Mouse (Mus musculus): ENCODE results near the gene Rft1. TPM values are rescaled to one million over a fixed set of nuclear protein-coding genes. Genes with fewer than 3 reads are reported as not detected.

Gene Rft1
- polyA plus RNA-seq, 1 experiment from 2014 or later = 7.0 TPM

- WGBS (ENCODE audit: insufficient replicate concordance) = 80% methylated on average over 15 of the region's 15 CpGs
- no peak overlapping the region for H3K27ac ChIP-seq (ENCODE audit: low read depth)
- TF ChIP-seq EP300 (IDR thresholded peaks at IDR 0.05; ENCODE audit: low read depth) = no peak
- TF ChIP-seq CTCF (IDR thresholded peaks at IDR 0.05; ENCODE audit: low read depth) = no peak
- ATAC-seq (no peak), DNase-seq (no peak)
- H3K4me1 ChIP-seq (ENCODE audit: insufficient read depth) = peaks cover 8% of the 10 kb centered on the region
- no peak overlapping the region for H3K4me2 ChIP-seq (ENCODE audit: low read depth, low read length)
- no peaks in the 10 kb centered on the region for H3K27me3 ChIP-seq (ENCODE audit: insufficient read depth, low read length)
- H3K9me3 ChIP-seq (ENCODE audit: low read length) = no peaks in the 10 kb centered on the region
- H3K9ac ChIP-seq (replicated peaks) = no peak overlapping the region
- no peaks in the 10 kb centered on the region for H3K36me3 ChIP-seq (replicated peaks; ENCODE audit: insufficient read depth, low read length)
- H3K4me3 ChIP-seq (ENCODE audit: low read depth, low read length) = no peak overlapping the region
These were observed 43.4 kb downstream of the Rft1 start for GRCm38 (mm10) chr14:30697407-30698052.

- WGBS (ENCODE audit: insufficient replicate concordance) = 36% methylated on average over 8 of the region's 8 CpGs
- no peak overlapping the region for H3K4me3 ChIP-seq (ENCODE audit: low read depth, low read length)
These were observed 45.5 kb downstream of the Rft1 start for GRCm38 (mm10) chr14:30699656-30700055.

DNA sequence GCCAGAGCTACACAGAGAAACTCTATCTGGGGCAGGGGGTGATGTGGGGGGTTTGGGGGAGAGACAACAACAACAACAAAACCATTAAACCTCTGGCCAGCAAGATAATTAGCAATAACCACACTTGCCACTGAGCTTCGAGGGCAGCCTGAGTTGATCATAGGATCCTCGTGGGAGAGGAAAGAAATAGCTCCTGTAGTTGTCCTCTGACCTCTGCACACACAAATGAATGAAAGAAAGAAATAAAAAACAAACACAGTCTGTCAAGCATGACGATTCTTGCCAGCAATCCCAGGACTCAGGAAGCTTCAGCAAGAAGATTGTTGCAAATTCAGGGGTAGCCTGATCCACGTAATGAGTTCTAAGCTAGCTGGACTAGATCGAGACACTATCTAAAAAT, 48.4 kb downstream of the Rft1 start:
- DNase-seq (no peak), ATAC-seq (no peak)
- no peaks in the 10 kb centered on the region for H3K9me3 ChIP-seq (ENCODE audit: low read length)
- H3K4me3 ChIP-seq (ENCODE audit: low read depth, low read length) = no peak overlapping the region
- WGBS (ENCODE audit: insufficient replicate concordance) = 46% methylated on average over 5 of the region's 5 CpGs
- H3K4me1 ChIP-seq (ENCODE audit: insufficient read depth) = peaks cover 9% of the 10 kb centered on the region; the same call in 1 of the 2 replicates
- H3K27me3 ChIP-seq (ENCODE audit: insufficient read depth, low read length) = no peaks in the 10 kb centered on the region
- H3K36me3 ChIP-seq (replicated peaks; ENCODE audit: insufficient read depth, low read length) = no peaks in the 10 kb centered on the region
- H3K4me2 ChIP-seq (ENCODE audit: low read depth, low read length) = no peak overlapping the region
- TF ChIP-seq CTCF (IDR thresholded peaks at IDR 0.05; ENCODE audit: low read depth) (no peak), EP300 (IDR thresholded peaks at IDR 0.05; ENCODE audit: low read depth) (no peak)
- no peak overlapping the region; the same call in 1 of the 2 replicates for H3K27ac ChIP-seq (ENCODE audit: low read depth)
- H3K9ac ChIP-seq (replicated peaks) = no peak overlapping the region

More at GRCm38 (mm10) chr14:30699656-30700055, 45.5 kb downstream of the Rft1 start:
- DNase-seq = peak; percentile 84
- TF ChIP-seq CTCF (IDR thresholded peaks at IDR 0.05; ENCODE audit: low read depth) (peak; percentile 87), EP300 (IDR thresholded peaks at IDR 0.05; ENCODE audit: low read depth) (no peak)
- H3K4me2 ChIP-seq (ENCODE audit: low read depth, low read length) = no peak overlapping the region
- H3K9me3 ChIP-seq (ENCODE audit: low read length) = no peaks in the 10 kb centered on the region
- no peaks in the 10 kb centered on the region for H3K27me3 ChIP-seq (ENCODE audit: insufficient read depth, low read length)
- no peaks in the 10 kb centered on the region for H3K36me3 ChIP-seq (replicated peaks; ENCODE audit: insufficient read depth, low read length)
- no peak overlapping the region for H3K9ac ChIP-seq (replicated peaks)
- ATAC-seq = peak; percentile 37; the same call in 1 of the 2 replicates
- H3K27ac ChIP-seq (ENCODE audit: low read depth) = no peak overlapping the region
- H3K4me1 ChIP-seq (ENCODE audit: insufficient read depth) = peaks cover 11% of the 10 kb centered on the region

GRCm38 (mm10) chr14:30703079-30703478, 48.9 kb downstream of the Rft1 start:
- Histone ChIP-seq H3K4me3 (ENCODE audit: low read depth, low read length) (no peak overlapping the region), H3K36me3 (replicated peaks; ENCODE audit: insufficient read depth, low read length) (no peaks in the 10 kb centered on the region), H3K9ac (replicated peaks) (no peak overlapping the region), H3K27ac (ENCODE audit: low read depth) (no peak overlapping the region; the same call in 1 of the 2 replicates), H3K4me1 (ENCODE audit: insufficient read depth) (peaks cover 9% of the 10 kb centered on the region; the same call in 1 of the 2 replicates), H3K27me3 (ENCODE audit: insufficient read depth, low read length) (no peaks in the 10 kb centered on the region), H3K9me3 (ENCODE audit: low read length) (no peaks in the 10 kb centered on the region), H3K4me2 (ENCODE audit: low read depth, low read length) (no peak overlapping the region)
- TF ChIP-seq EP300 (IDR thresholded peaks at IDR 0.05; ENCODE audit: low read depth) (no peak), CTCF (IDR thresholded peaks at IDR 0.05; ENCODE audit: low read depth) (no peak)
- DNase-seq (no peak), ATAC-seq (peak; percentile 24; the same call in 1 of the 2 replicates)
- 63% methylated on average over 5 of the region's 5 CpGs for WGBS (ENCODE audit: insufficient replicate concordance)

DNA sequence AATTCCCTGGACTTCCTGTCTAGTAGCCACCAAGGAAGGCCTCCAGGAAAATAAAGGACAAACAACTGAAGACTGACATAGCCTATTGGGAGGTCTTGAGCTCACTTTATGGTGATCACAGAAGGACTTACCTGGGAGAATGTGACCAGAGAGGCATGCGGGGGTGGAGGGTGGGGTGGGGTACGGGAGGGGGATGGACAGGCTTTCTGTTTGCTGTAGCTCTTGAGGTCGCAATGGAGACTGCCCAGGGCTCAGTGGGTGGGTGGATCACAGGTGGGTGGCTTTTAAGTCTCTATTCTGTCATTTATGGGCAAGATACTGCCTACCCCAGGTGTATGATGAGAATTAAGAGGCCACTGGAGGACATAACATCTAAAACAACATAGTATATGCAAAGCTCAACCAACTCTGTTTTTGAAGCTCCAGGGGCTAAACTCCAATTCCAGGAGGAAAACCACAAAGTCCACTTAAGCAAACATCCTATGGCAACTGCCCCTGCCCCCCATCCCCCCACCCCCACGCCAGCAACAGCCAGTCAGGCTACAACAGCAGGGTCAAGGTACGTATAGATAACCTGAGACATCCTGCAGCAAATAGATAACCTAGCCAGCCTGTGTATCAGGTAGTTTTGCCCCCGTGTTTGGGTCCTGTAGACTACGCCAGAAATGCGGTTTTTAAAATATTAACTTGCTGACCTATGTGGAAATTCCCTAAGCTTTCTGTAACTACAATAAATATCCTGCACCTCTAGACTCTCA, 50.1 kb downstream of the Rft1 start:
- H3K27me3 ChIP-seq (ENCODE audit: insufficient read depth, low read length) = no peaks in the 10 kb centered on the region
- no peaks in the 10 kb centered on the region for H3K36me3 ChIP-seq (replicated peaks; ENCODE audit: insufficient read depth, low read length)
- peak overlapping the region; percentile 90 for H3K27ac ChIP-seq (ENCODE audit: low read depth)
- DNase-seq = peak; percentile 34
- TF ChIP-seq CTCF (IDR thresholded peaks at IDR 0.05; ENCODE audit: low read depth) = no peak
- TF ChIP-seq EP300 (IDR thresholded peaks at IDR 0.05; ENCODE audit: low read depth) = no peak
- WGBS (ENCODE audit: insufficient replicate concordance) = 42% methylated on average over 8 of the region's 8 CpGs
- peak; percentile 79 for ATAC-seq
- H3K4me1 ChIP-seq (ENCODE audit: insufficient read depth) = peaks cover 9% of the 10 kb centered on the region; the same call in 1 of the 2 replicates
- no peak overlapping the region for H3K4me3 ChIP-seq (ENCODE audit: low read depth, low read length)
- H3K4me2 ChIP-seq (ENCODE audit: low read depth, low read length) = no peak overlapping the region
- no peaks in the 10 kb centered on the region for H3K9me3 ChIP-seq (ENCODE audit: low read length)
- no peak overlapping the region for H3K9ac ChIP-seq (replicated peaks)

GRCm38 (mm10) chr14:30711892-30712291, 57.7 kb downstream of the Rft1 start:
- DNase-seq (no peak), ATAC-seq (no peak)
- Histone ChIP-seq H3K36me3 (replicated peaks; ENCODE audit: insufficient read depth, low read length) (no peaks in the 10 kb centered on the region), H3K4me2 (ENCODE audit: low read depth, low read length) (no peak overlapping the region), H3K4me3 (ENCODE audit: low read depth, low read length) (no peak overlapping the region), H3K4me1 (ENCODE audit: insufficient read depth) (peaks cover 4% of the 10 kb centered on the region; the same call in 1 of the 2 replicates), H3K27ac (ENCODE audit: low read depth) (no peak overlapping the region), H3K9me3 (ENCODE audit: low read length) (no peaks in the 10 kb centered on the region), H3K27me3 (ENCODE audit: insufficient read depth, low read length) (peaks cover 4% of the 10 kb centered on the region; the same call in 1 of the 2 replicates), H3K9ac (replicated peaks) (no peak overlapping the region)
- 82% methylated on average over 2 of the region's 2 CpGs for WGBS (ENCODE audit: insufficient replicate concordance)
- TF ChIP-seq EP300 (IDR thresholded peaks at IDR 0.05; ENCODE audit: low read depth) (no peak), CTCF (IDR thresholded peaks at IDR 0.05; ENCODE audit: low read depth) (no peak)
